In genomic region chr13:75741119-75741518, GRCm38 (mm10) we compare ENCODE assay signal across 20 mouse cellular contexts. TPM values are rescaled to one million over a fixed set of nuclear protein-coding genes. Genes with fewer than 3 reads are reported as not detected.
DNase-seq lines count a peak whose midpoint lies in the region; ATAC-seq and TF ChIP-seq lines count a peak whose summit lies in the region.
"Had no signal": no experiment of that assay in that cellular context is flagged by ENCODE, and none has a peak within 500 bp of the region (broad histone marks: within the 10 kb centered on the region; RNA-seq: fewer than 3 reads in every experiment).

No protein-coding gene starts in this region.

- H3K9me3 ChIP-seq in MEL (replicated peaks; ENCODE audit: insufficient read depth, low read length) = no peaks in the 10 kb centered on the region
- H3K9me3 ChIP-seq in embryonic facial prominence, embryonic 14.5 days (ENCODE audit: control insufficient read depth, low read length) = no peaks in the 10 kb centered on the region
- H3K9me3 ChIP-seq in liver, embryonic 15.5 days (replicated peaks) = no peaks in the 10 kb centered on the region
- H3K9me3 ChIP-seq: embryonic facial prominence, embryonic 15.5 days; forebrain, embryonic 12.5 days; G1E; heart, embryonic 12.5 days; hindbrain, embryonic 15.5 days had no signal

- no peak overlapping the region for H3K4me2 ChIP-seq in embryonic facial prominence, embryonic 14.5 days (ENCODE audit: low read depth, low read length)
- peak overlapping the region; percentile 32 for H3K4me2 ChIP-seq in liver, embryonic 15.5 days
- H3K4me2 ChIP-seq: embryonic facial prominence, embryonic 15.5 days; forebrain, embryonic 12.5 days; heart, embryonic 12.5 days; hindbrain, embryonic 15.5 days had no signal

- no peak for TF ChIP-seq EP300 in MEL (IDR thresholded peaks at IDR 0.05; ENCODE audit: low read depth in 1 of 2, low read length in 2 of 2)

- no peak overlapping the region for H3K4me3 ChIP-seq in left cerebral cortex, adult 2 months
- peak overlapping the region; percentile 16 to 31; a peak in 3 of 4 replicates for H3K4me3 ChIP-seq in MEL (ENCODE audit: control insufficient read depth in 1 of 2, insufficient read depth in 1 of 2, low read depth in 2 of 2, low read length in 2 of 2)
- no peak overlapping the region for H3K4me3 ChIP-seq in embryonic facial prominence, embryonic 14.5 days (ENCODE audit: low read depth, low read length)
- no peak overlapping the region for H3K4me3 ChIP-seq in liver, embryonic 15.5 days (replicated peaks)
- H3K4me3 ChIP-seq: embryonic facial prominence, embryonic 15.5 days; forebrain, embryonic 12.5 days; heart, embryonic 12.5 days; hindbrain, embryonic 15.5 days had no signal

- 83% methylated on average over 3 of the region's 3 CpGs for WGBS in embryonic facial prominence, embryonic 14.5 days
- 74% methylated on average over 3 of the region's 3 CpGs for WGBS in liver, embryonic 15.5 days (ENCODE audit: insufficient replicate concordance)

- no peak for TF ChIP-seq POLR2A in MEL (IDR thresholded peaks at IDR 0.05; ENCODE audit: control insufficient read depth in 1 of 2, insufficient read depth in 1 of 2, low read depth in 1 of 2, low read length in 2 of 2, poor library complexity in 1 of 2)

- H3K9ac ChIP-seq in MEL (ENCODE audit: control insufficient read depth, low read depth, low read length, poor library complexity, severe bottlenecking) = peak overlapping the region; percentile 47
- H3K9ac ChIP-seq in embryonic facial prominence, embryonic 14.5 days (ENCODE audit: low read depth, low read length) = no peak overlapping the region
- no peak overlapping the region; the same call in 1 of the 2 replicates for H3K9ac ChIP-seq in liver, embryonic 15.5 days
- H3K9ac ChIP-seq: embryonic facial prominence, embryonic 15.5 days; forebrain, embryonic 12.5 days; heart, embryonic 12.5 days; hindbrain, embryonic 15.5 days had no signal

- TF ChIP-seq RAD21 in MEL (IDR thresholded peaks at IDR 0.05; ENCODE audit: low read depth, low read length) = no peak

- no peaks in the 10 kb centered on the region for H3K27me3 ChIP-seq in MEL (ENCODE audit: control insufficient read depth in 1 of 2, insufficient read depth in 2 of 2, low read length in 2 of 2)
- H3K27me3 ChIP-seq in embryonic facial prominence, embryonic 14.5 days (replicated peaks; ENCODE audit: control insufficient read depth, insufficient read depth, low read length) = no peaks in the 10 kb centered on the region
- H3K27me3 ChIP-seq in liver, embryonic 15.5 days = no peaks in the 10 kb centered on the region
- H3K27me3 ChIP-seq: embryonic facial prominence, embryonic 15.5 days; forebrain, embryonic 12.5 days; heart, embryonic 12.5 days; hindbrain, embryonic 15.5 days had no signal

- ATAC-seq in embryonic facial prominence, embryonic 14.5 days (ENCODE audit: low read depth) = no peak
- no peak for ATAC-seq in liver, embryonic 15.5 days (ENCODE audit: insufficient read depth)
- ATAC-seq: forebrain, embryonic 16.5 days had no signal

- DNase-seq in left cerebral cortex, adult 2 months (ENCODE audit: extremely low spot score in 1 of 2, low spot score in 2 of 2) = no peak
- no peak for DNase-seq in left cerebral cortex, postnatal 4 days
- DNase-seq in MEL (ENCODE audit: low read depth, low spot score) = no peak
- no peak for DNase-seq in embryonic facial prominence, embryonic 14.5 days (ENCODE audit: low spot score)
- DNase-seq in layer of hippocampus, postnatal 25 days (ENCODE audit: extremely low spot score in 1 of 2, low spot score in 1 of 2) = no peak
- DNase-seq in adrenal gland, postnatal 4 days (ENCODE audit: low spot score in 2 of 2) = no peak
- no peak for DNase-seq in cerebellum, postnatal 10 days
- DNase-seq: adrenal gland, postnatal 10 days; cerebellum, adult 11-12 months; cerebellum, adult 9-11 months; embryo, embryonic 11 days; gastrocnemius, postnatal 14 days; heart, postnatal 36 days had no signal

- intact Hi-C loops in left cerebral cortex, adult 2 months (cut with DNase I) = loop anchor here (2.0 kb wide), 1 partner anchor 26 kb away; no protein-coding TSS in a partner anchor
- intact Hi-C loops in left cerebral cortex, postnatal 4 days (cut with DNase I) = no loop called here

- H3K27ac ChIP-seq in left cerebral cortex, adult 2 months = 0 out of 2 replicates have a peak overlapping the region, but pooled peaks have one; percentile 54
- peak overlapping the region; percentile 96 for H3K27ac ChIP-seq in MEL (ENCODE audit: control insufficient read depth, low read depth, low read length)
- 0 out of 2 replicates have a peak overlapping the region, but pooled peaks have one; percentile 2 for H3K27ac ChIP-seq in embryonic facial prominence, embryonic 14.5 days (replicated peaks; ENCODE audit: low read depth, low read length)
- H3K27ac ChIP-seq in liver, embryonic 15.5 days (replicated peaks) = peak overlapping the region; percentile 91
- H3K27ac ChIP-seq: embryonic facial prominence, embryonic 15.5 days; forebrain, embryonic 12.5 days; hindbrain, embryonic 15.5 days had no signal

- TF ChIP-seq CTCF in left cerebral cortex, adult 2 months (IDR thresholded peaks at IDR 0.05) = no peak
- TF ChIP-seq CTCF in MEL (IDR thresholded peaks at IDR 0.05 in 2 of 3, conservative IDR thresholded peaks at IDR 0.05 in 1 of 3; ENCODE audit: control insufficient read depth in 1 of 3, insufficient read depth in 1 of 3, low read depth in 2 of 3, low read length in 3 of 3, poor library complexity in 1 of 3, severe bottlenecking in 1 of 3) = no peak

- H3K79me2 ChIP-seq in MEL (ENCODE audit: control insufficient read depth, insufficient read depth, low read length, poor library complexity) = peaks cover 17% of the 10 kb centered on the region

- H3K4me1 ChIP-seq in MEL (ENCODE audit: control insufficient read depth in 1 of 2, insufficient read depth in 2 of 2, low read length in 2 of 2) = peaks cover 51 to 57% of the 10 kb centered on the region in 2 experiments
- peaks cover 3% of the 10 kb centered on the region; the same call in 1 of the 2 replicates for H3K4me1 ChIP-seq in embryonic facial prominence, embryonic 14.5 days (ENCODE audit: control insufficient read depth, insufficient read depth, low read length)
- H3K4me1 ChIP-seq in liver, embryonic 15.5 days (replicated peaks) = peaks cover 94% of the 10 kb centered on the region
- H3K4me1 ChIP-seq: forebrain, embryonic 12.5 days; hindbrain, embryonic 15.5 days had no signal

- H3K36me3 ChIP-seq in MEL (ENCODE audit: control insufficient read depth in 1 of 2, insufficient read depth in 2 of 2, low read length in 2 of 2) = peaks cover 0 to 85% of the 10 kb centered on the region in 2 experiments; a peak in 2 of 4 replicates
- no peaks in the 10 kb centered on the region for H3K36me3 ChIP-seq in embryonic facial prominence, embryonic 14.5 days (ENCODE audit: control insufficient read depth, insufficient read depth, low read length)
- peaks cover 6% of the 10 kb centered on the region; the same call in 1 of the 2 replicates for H3K36me3 ChIP-seq in liver, embryonic 15.5 days (replicated peaks)
- H3K36me3 ChIP-seq: embryonic facial prominence, embryonic 15.5 days; forebrain, embryonic 12.5 days; heart, embryonic 12.5 days; hindbrain, embryonic 15.5 days had no signal

TF ChIP-seq in MEL, 35 proteins besides CTCF, POLR2A, EP300 and RAD21:
- TF ChIP-seq USF2 (IDR thresholded peaks at IDR 0.05; ENCODE audit: borderline replicate concordance in 1 of 2, insufficient read depth in 1 of 2, low read depth in 1 of 2, low read length in 2 of 2) = no peak
- no peak for TF ChIP-seq GATA1 (IDR thresholded peaks at IDR 0.05; ENCODE audit: low read depth, low read length)
- TF ChIP-seq MXI1 (IDR thresholded peaks at IDR 0.05; ENCODE audit: low read depth, low read length) = no peak

RNA-seq across cellular contexts. Expression of gene Ell2, which starts 34.6 kb away (rescaled TPM):
- 10 to 100 TPM; 44.2 to 45.7 TPM for total RNA-seq in left cerebral cortex, adult 2 months (2021)
- total RNA-seq in left cerebral cortex, postnatal 4 days (2021) = 10 to 100 TPM in 1 of 2 experiments, 1 to 10 TPM in 1; 9.3 to 10.9 TPM
- 25.0 and 27.7 TPM in 2 replicates for total RNA-seq in MEL (2012; rRNA removed)
- 10 to 100 TPM; 52.5 to 77.1 TPM for polyA plus RNA-seq in MEL (2012; ENCODE audit: insufficient read depth in 1 of 2, insufficient read length in 2 of 2, low read depth in 1 of 2, low replicate concordance in 2 of 2, missing spikeins in 1 of 2)
- 11.5 and 13.6 TPM in 2 replicates for polyA plus RNA-seq in embryonic facial prominence, embryonic 14.5 days (2014; fragmentation: Nextera tagmentation; extraction: Ambion mirVana)
- 34.0 and 34.2 TPM in 2 replicates for polyA plus RNA-seq in liver, embryonic 15.5 days (2015; fragmentation: Nextera tagmentation; extraction: Ambion mirVana)
- total RNA-seq in layer of hippocampus, postnatal 25 days (2021) = 10 to 100 TPM; 29.6 to 32.0 TPM
- total RNA-seq in adrenal gland, postnatal 4 days (2021) = 10 to 100 TPM; 27.7 to 29.4 TPM

Comparison
In these comparisons a context has a peak if more than half of its experiments do, and no peak if none do; other contexts are left out.
1. H3K27ac ChIP-seq: peak in every context shown above with its lines; median percentile 96 in MEL; 91 in liver, embryonic 15.5 days; 54 in left cerebral cortex, adult 2 months; 2 in embryonic facial prominence, embryonic 14.5 days.
2. H3K4me3 ChIP-seq: peak in MEL (2 of 2); none in left cerebral cortex, adult 2 months (single experiment), embryonic facial prominence, embryonic 14.5 days (single experiment) and liver, embryonic 15.5 days (single experiment).